Mouse (Mus musculus): ENCODE data around the gene Ccdc191. TPM values are rescaled to one million over a fixed set of nuclear protein-coding genes. Genes with fewer than 3 reads are reported as not detected.

The Ccdc191 gene
- total and polyA plus RNA-seq, 3 experiments = 9.3 to 45.7 (median 11.3) TPM

DNA sequence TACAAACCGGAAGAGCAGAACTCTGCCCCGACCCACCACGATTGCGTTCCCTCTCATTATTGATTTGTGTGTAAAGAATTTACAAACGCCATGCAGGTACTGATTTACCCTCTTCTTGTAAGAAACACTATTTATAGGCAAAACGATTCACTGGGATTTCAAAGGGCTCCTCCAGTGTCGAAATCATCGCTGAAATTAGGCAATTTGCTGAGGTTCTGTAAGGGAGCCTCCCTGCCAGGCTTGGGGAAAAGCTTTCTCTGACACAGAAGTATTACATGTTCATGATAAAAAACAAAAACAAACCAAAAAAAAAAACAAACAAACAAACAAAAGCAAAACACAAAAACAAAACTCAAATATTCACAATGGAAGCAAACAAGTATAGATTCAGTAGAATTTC is 109.5 kb downstream of the Ccdc191 start:
- TF ChIP-seq MEF2A (IDR thresholded peaks at IDR 0.05; ENCODE audit: borderline replicate concordance, low read depth, low read length) (no peak), MAFK (IDR thresholded peaks at IDR 0.05; ENCODE audit: insufficient replicate concordance, low read length) (no peak), IRF4 (IDR thresholded peaks at IDR 0.05; ENCODE audit: low read depth, low read length) (no peak), ZKSCAN1 (IDR thresholded peaks at IDR 0.05; ENCODE audit: borderline replicate concordance, low read depth, low read length) (no peak)
- Histone ChIP-seq H3K9ac (ENCODE audit: insufficient read depth, low read depth) (no peak overlapping the region), H3K4me1 (ENCODE audit: control insufficient read depth in 1 of 2, insufficient read depth in 2 of 2) (no peaks in the 10 kb centered on the region), H3K4me3 (replicated peaks in 1 of 3; ENCODE audit: low read depth in 2 of 3, low read length in 2 of 3, poor library complexity in 1 of 3) (no peak overlapping the region), H3K9me3 (replicated peaks; ENCODE audit: low read length) (no peaks in the 10 kb centered on the region), H3K27ac (ENCODE audit: insufficient read depth, low read depth) (no peak overlapping the region), H3K4me2 (ENCODE audit: insufficient read depth, low read depth, poor library complexity, severe bottlenecking) (no peak overlapping the region), H3K36me3 (replicated peaks in 1 of 2; ENCODE audit: control insufficient read depth in 1 of 2, insufficient read depth in 1 of 2, low read length in 1 of 2) (peaks cover 0 to 24% of the 10 kb centered on the region in 2 experiments), H3K79me2 (replicated peaks; ENCODE audit: control insufficient read depth, extremely low read depth, insufficient read depth, poor library complexity, severe bottlenecking) (no peaks in the 10 kb centered on the region), H3K27me3 (replicated peaks) (no peaks in the 10 kb centered on the region)
- DNase-seq (ENCODE audit: extremely low read depth) = no peak
- in situ Hi-C loops (cut with MboI; ENCODE audit: low pct_ligation_motif_present, low pct_unique_long_range_greater_than_20kb, low sequenced_read_pairs) = no loop called here
- dilution Hi-C loops (cut with MboI; ENCODE audit: extremely low pct_ligation_motif_present, extremely low pct_unique_long_range_greater_than_20kb, low sequenced_read_pairs) = no loop called here

DNA sequence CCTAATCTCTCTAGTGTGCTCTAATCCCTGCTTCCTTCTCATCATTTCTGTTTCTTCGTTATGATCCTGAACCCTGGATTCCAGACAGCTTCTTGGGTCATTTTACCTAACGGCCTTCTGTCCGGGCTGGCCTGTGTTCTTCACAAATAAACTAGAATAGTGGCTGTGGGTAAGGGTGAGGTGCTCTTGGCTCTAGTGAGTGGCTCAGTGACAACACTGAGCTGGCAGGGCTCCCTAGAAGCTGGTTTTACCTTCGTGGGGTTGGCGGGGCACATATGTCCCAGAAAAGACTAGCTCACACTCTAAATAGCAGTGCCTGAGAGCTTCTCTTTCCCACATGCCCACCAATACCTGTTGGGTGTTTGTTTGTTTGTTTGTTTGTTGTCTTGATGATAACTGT is 109.9 kb downstream of the Ccdc191 start:
- dilution Hi-C loops (cut with MboI; ENCODE audit: extremely low pct_ligation_motif_present, extremely low pct_unique_long_range_greater_than_20kb, low sequenced_read_pairs) (no loop called here), in situ Hi-C loops (cut with MboI; ENCODE audit: low pct_ligation_motif_present, low pct_unique_long_range_greater_than_20kb, low sequenced_read_pairs) (no loop called here)
- H3K27me3 ChIP-seq (replicated peaks) = no peaks in the 10 kb centered on the region
- no peak overlapping the region for H3K9ac ChIP-seq (ENCODE audit: insufficient read depth, low read depth)
- no peaks in the 10 kb centered on the region for H3K79me2 ChIP-seq (replicated peaks; ENCODE audit: control insufficient read depth, extremely low read depth, insufficient read depth, poor library complexity, severe bottlenecking)
- TF ChIP-seq ZNF384 (IDR thresholded peaks at IDR 0.05; ENCODE audit: low read depth, low read length) = no peak
- TF ChIP-seq JUN (IDR thresholded peaks at IDR 0.05; ENCODE audit: insufficient read depth, low read depth, low read length) = no peak
- no peak for TF ChIP-seq USF2 (conservative IDR thresholded peaks at IDR 0.05; ENCODE audit: low read depth, low read length)
- no peak for TF ChIP-seq RCOR1 (conservative IDR thresholded peaks at IDR 0.05; ENCODE audit: low read depth, low read length)
- TF ChIP-seq EP300 (IDR thresholded peaks at IDR 0.05; ENCODE audit: low read length) = no peak
- no peak for TF ChIP-seq CHD2 (IDR thresholded peaks at IDR 0.05; ENCODE audit: low read length)
- TF ChIP-seq ZKSCAN1 (IDR thresholded peaks at IDR 0.05; ENCODE audit: borderline replicate concordance, low read depth, low read length) = no peak
- no peak for TF ChIP-seq JUND (conservative IDR thresholded peaks at IDR 0.05; ENCODE audit: low read depth, low read length)
- no peak for TF ChIP-seq NELFE (IDR thresholded peaks at IDR 0.05; ENCODE audit: low read depth, low read length)
- no peak for TF ChIP-seq ELF1 (IDR thresholded peaks at IDR 0.05; ENCODE audit: low read depth, low read length)
- TF ChIP-seq MAX (IDR thresholded peaks at IDR 0.05; ENCODE audit: low read length) = no peak
- TF ChIP-seq ZMIZ1 (IDR thresholded peaks at IDR 0.05; ENCODE audit: low read depth, low read length) = no peak
- no peak for DNase-seq (ENCODE audit: extremely low read depth)
- no peak overlapping the region for H3K4me2 ChIP-seq (ENCODE audit: insufficient read depth, low read depth, poor library complexity, severe bottlenecking)
- no peaks in the 10 kb centered on the region for H3K4me1 ChIP-seq (ENCODE audit: control insufficient read depth in 1 of 2, insufficient read depth in 2 of 2)
- no peak overlapping the region for H3K4me3 ChIP-seq (replicated peaks in 1 of 3; ENCODE audit: low read depth in 2 of 3, low read length in 2 of 3, poor library complexity in 1 of 3)
- H3K9me3 ChIP-seq (replicated peaks; ENCODE audit: low read length) = no peaks in the 10 kb centered on the region
- peaks cover 0 to 26% of the 10 kb centered on the region in 2 experiments for H3K36me3 ChIP-seq (replicated peaks in 1 of 2; ENCODE audit: control insufficient read depth in 1 of 2, insufficient read depth in 1 of 2, low read length in 1 of 2)
- no peak overlapping the region for H3K27ac ChIP-seq (ENCODE audit: insufficient read depth, low read depth)

Data from CH12.LX (cell line).